Mouse (Mus musculus) spleen, embryonic (tissue): ENCODE results near the gene C2cd2l.
"Not testable (repeated sequence)": the region's sequence is repeated elsewhere in the genome, so short reads cannot be mapped to it uniquely, and the experiment has no call there.

Experiments
- CTCF ChIA-PET: fragments of 350-600 bp; sonication (Branson Sonifier 250); formaldehyde crosslinking; loops from one replicate; lab custom pipeline; 2022; lab: Charles Lee

Gene C2cd2l

GRCm38 (mm10) chr9:44318076-44318825 is 1.8 kb downstream of the C2cd2l start:
- CTCF ChIA-PET: interaction anchor here (0.5 kb wide), 1 partner anchor 176 kb away, joined by 11 read pairs; no protein-coding TSS in a partner anchor

GRCm38 (mm10) chr9:44317452-44317851 is 2.6 kb downstream of the C2cd2l start:
- CTCF ChIA-PET: interaction anchor here (0.7 kb wide), 1 partner anchor 50 kb away, joined by 4 read pairs; no protein-coding TSS in a partner anchor

- CTCF ChIA-PET: no interaction called here
Measured at GRCm38 (mm10) chr9:44314910-44315309, 5.2 kb downstream of the C2cd2l start.

- CTCF ChIA-PET: no interaction called here
Measured at GRCm38 (mm10) chr9:44314257-44314547, 5.9 kb downstream of the C2cd2l start.

GRCm38 (mm10) chr9:44313476-44314256 is 6.4 kb downstream of the C2cd2l start:
- CTCF ChIA-PET: no interaction called here

GRCm38 (mm10) chr9:44311136-44312134 is 8.7 kb downstream of the C2cd2l start:
- CTCF ChIA-PET: no interaction called here

- CTCF ChIA-PET: no interaction called here
Measured at GRCm38 (mm10) chr9:44310750-44311135, 9.3 kb downstream of the C2cd2l start.

- CTCF ChIA-PET: no interaction called here
Measured at GRCm38 (mm10) chr9:44309756-44310155, 10.3 kb downstream of the C2cd2l start.

GRCm38 (mm10) chr9:44307248-44307647 is 12.8 kb downstream of the C2cd2l start:
- CTCF ChIA-PET: interaction anchor here (0.7 to 0.9 kb wide), 3 partner anchors 15 to 29 kb away, joined by 3 to 4 read pairs (median 4); no protein-coding TSS in a partner anchor

GRCm38 (mm10) chr9:44306532-44306931 is 13.6 kb downstream of the C2cd2l start:
- CTCF ChIA-PET: no interaction called here

- CTCF ChIA-PET: no interaction called here
Measured at GRCm38 (mm10) chr9:44305466-44306079, 14.5 kb downstream of the C2cd2l start, which contains the start of gene Hinfp. Gene Hinfp (minus strand): TSS chr9:44305671.

- CTCF ChIA-PET: not testable (repeated sequence)
Measured at GRCm38 (mm10) chr9:44300001-44300400, 20.1 kb downstream of the C2cd2l start.

- CTCF ChIA-PET: interaction anchor here (1.1 kb wide), 1 partner anchor 69 kb away, joined by 3 read pairs; the partner anchor contains the start of gene Vps11
Measured at GRCm38 (mm10) chr9:44292490-44292889, 27.6 kb downstream of the C2cd2l start.

GRCm38 (mm10) chr9:44288959-44289291 is 31.2 kb downstream of the C2cd2l start:
- CTCF ChIA-PET: no interaction called here

GRCm38 (mm10) chr9:44288076-44288958 is 31.8 kb downstream of the C2cd2l start, which contains the start of gene Abcg4:
Gene Abcg4 (minus strand): TSS chr9:44288615.
- CTCF ChIA-PET: interaction anchor here (0.6 to 1.2 kb wide), 2 partner anchors 38 to 44 kb away, joined by 3 to 4 read pairs; partner anchors contain the start of gene Dpagt1

GRCm38 (mm10) chr9:44287401-44288075 is 32.5 kb downstream of the C2cd2l start:
- CTCF ChIA-PET: interaction anchor here (0.7 to 1.2 kb wide), 2 partner anchors 39 to 142 kb away, joined by 4 to 8 read pairs; partner anchors contain the start of gene Dpagt1

GRCm38 (mm10) chr9:44287003-44287400 is 33.1 kb downstream of the C2cd2l start:
- CTCF ChIA-PET: interaction anchor here (0.7 to 1.2 kb wide), 2 partner anchors 39 to 141 kb away, joined by 4 to 8 read pairs; partner anchors contain the start of gene Dpagt1

GRCm38 (mm10) chr9:44286256-44286850 is 33.7 kb downstream of the C2cd2l start:
- CTCF ChIA-PET: interaction anchor here (0.7 kb wide), 1 partner anchor 141 kb away, joined by 8 read pairs; no protein-coding TSS in a partner anchor
